Mouse (Mus musculus) heart, embryonic 16.5 days (tissue): ENCODE measurements around the gene Vps13c. TPM values are rescaled to one million over a fixed set of nuclear protein-coding genes. Genes with fewer than 3 reads are reported as not detected.
A peak's percentile ranks its signal among the peaks of the same experiment; 100 is the strongest.

ENCODE experiments used
- ATAC-seq: fragments of 200-750 bp; cut with Nextera tagmentation; replicated peaks from 2 replicates; pipeline ENCODE4 v1.8.0; 2017; ENCODE audit warnings: moderate number of reproducible peaks; ENCODE audit not compliant: insufficient read depth, low FRiP score; ENCODE audit errors: extremely low read depth
- H3K27ac ChIP-seq: fragments of 300-500 bp; sonication (generic); 2 replicates; pipeline ENCODE4 v1.5.1; 2014; ENCODE audit warnings: mild to moderate bottlenecking, low read length, control low read depth, moderate library complexity
- H3K27me3 ChIP-seq: fragments of 300-500 bp; sonication (generic); 2 replicates; pipeline ENCODE4 v1.6.1; 2014; ENCODE audit warnings: low read length, mixed read lengths; ENCODE audit not compliant: control insufficient read depth, insufficient read depth
- H3K36me3 ChIP-seq: fragments of 300-500 bp; sonication (generic); 2 replicates; pipeline ENCODE4 v1.6.1; 2014; ENCODE audit not compliant: control insufficient read depth, insufficient read depth
- H3K4me1 ChIP-seq: fragments of 300-500 bp; sonication (generic); 2 replicates; pipeline ENCODE4 v1.6.1; 2014; ENCODE audit warnings: low read length, mixed read lengths; ENCODE audit not compliant: control insufficient read depth, insufficient read depth
- H3K4me2 ChIP-seq: fragments of 300-500 bp; sonication (generic); 2 replicates; pipeline ENCODE4 v1.6.1; 2014; ENCODE audit warnings: low read depth, mild to moderate bottlenecking, control low read depth, low read length
- H3K4me3 ChIP-seq: fragments of 300-500 bp; sonication (generic); 2 replicates; pipeline ENCODE4 v1.5.1; 2014; ENCODE audit warnings: mild to moderate bottlenecking, control low read depth, low read length
- H3K9ac ChIP-seq: fragments of 300-500 bp; sonication (generic); 2 replicates; pipeline ENCODE4 v1.6.1; 2014; ENCODE audit warnings: low read length, control low read depth
- H3K9me3 ChIP-seq: fragments of 300-500 bp; sonication (generic); replicated peaks from 2 replicates; pipeline ENCODE4 v1.6.1; 2016; ENCODE audit warnings: low read length; ENCODE audit not compliant: control insufficient read depth
- WGBS: fragments of 180-500 bp; shearing (Covaris S2); extraction: QIAGEN DNeasy Blood & Tissue Kit; methylation state at CpG from one replicate; pipeline ENCODE4 v1.1.7; 2014; 5-methylcytosine and 5-hydroxymethylcytosine counted together
- polyA plus RNA-seq: library from polyadenylated mRNA; unstranded; fragments of >200 nt; fragmentation: Nextera tagmentation; extraction: Ambion mirVana; gene quantifications from 2 replicates; pipeline ENCODE4 v1.2.1, GENCODE M21; 2015

Gene Vps13c
- polyA plus RNA-seq, 1 experiment from 2014 or later = 3.8 TPM

GRCm38 (mm10) chr9:68006566-68006965 is 166.4 kb downstream of the Vps13c start:
- Histone ChIP-seq H3K27me3 (no peaks in the 10 kb centered on the region), H3K36me3 (no peaks in the 10 kb centered on the region), H3K4me1 (no peaks in the 10 kb centered on the region), H3K4me3 (no peak overlapping the region), H3K9me3 (no peaks in the 10 kb centered on the region), H3K27ac (no peak overlapping the region), H3K4me2 (no peak overlapping the region), H3K9ac (no peak overlapping the region)
- ATAC-seq = no peak
- 94% methylated on average over 7 of the region's 7 CpGs for WGBS

- Histone ChIP-seq H3K4me2 (peak overlapping the region; percentile 38; the same call in 1 of the 2 replicates), H3K4me3 (no peak overlapping the region)
- ATAC-seq = peak; percentile 69
Measured at GRCm38 (mm10) chr9:68014991-68015396, 174.8 kb downstream of the Vps13c start.

GRCm38 (mm10) chr9:68016255-68016954 is 176.2 kb downstream of the Vps13c start:
- Histone ChIP-seq H3K27me3 (peaks cover 3% of the 10 kb centered on the region; the same call in 1 of the 2 replicates), H3K9me3 (no peaks in the 10 kb centered on the region), H3K36me3 (no peaks in the 10 kb centered on the region), H3K9ac (no peak overlapping the region), H3K4me2 (no peak overlapping the region), H3K4me3 (no peak overlapping the region), H3K27ac (no peak overlapping the region), H3K4me1 (no peaks in the 10 kb centered on the region)
- 46% methylated on average over 5 of the region's 5 CpGs for WGBS
- ATAC-seq = 0 out of 2 replicates have a peak, but pooled peaks have one; percentile 33

More at GRCm38 (mm10) chr9:68014991-68015396, 174.8 kb downstream of the Vps13c start:
- H3K27me3 ChIP-seq = peaks cover 3% of the 10 kb centered on the region; the same call in 1 of the 2 replicates
- no peaks in the 10 kb centered on the region for H3K4me1 ChIP-seq
- no peaks in the 10 kb centered on the region for H3K36me3 ChIP-seq
- H3K9ac ChIP-seq = no peak overlapping the region
- H3K27ac ChIP-seq = no peak overlapping the region
- no peaks in the 10 kb centered on the region for H3K9me3 ChIP-seq
- 6% methylated on average over 11 of the region's 11 CpGs for WGBS

- Histone ChIP-seq H3K27ac (no peak overlapping the region), H3K4me2 (no peak overlapping the region), H3K9ac (no peak overlapping the region), H3K27me3 (peaks cover 3% of the 10 kb centered on the region; the same call in 1 of the 2 replicates), H3K4me1 (no peaks in the 10 kb centered on the region), H3K9me3 (no peaks in the 10 kb centered on the region), H3K36me3 (no peaks in the 10 kb centered on the region), H3K4me3 (no peak overlapping the region)
- 71% methylated on average over 8 of the region's 8 CpGs for WGBS
- ATAC-seq = no peak
Measured at GRCm38 (mm10) chr9:68020776-68021365, 180.7 kb downstream of the Vps13c start.

GRCm38 (mm10) chr9:68022311-68023043 is 182.3 kb downstream of the Vps13c start:
- Histone ChIP-seq H3K27me3 (no peaks in the 10 kb centered on the region), H3K9me3 (no peaks in the 10 kb centered on the region), H3K4me1 (no peaks in the 10 kb centered on the region), H3K9ac (no peak overlapping the region), H3K4me2 (no peak overlapping the region), H3K4me3 (no peak overlapping the region), H3K36me3 (no peaks in the 10 kb centered on the region), H3K27ac (no peak overlapping the region)
- ATAC-seq = no peak
- WGBS = 71% methylated on average over 9 of the region's 9 CpGs

GRCm38 (mm10) chr9:68028631-68029030 is 188.4 kb downstream of the Vps13c start:
- ATAC-seq = no peak
- Histone ChIP-seq H3K4me3 (no peak overlapping the region), H3K36me3 (no peaks in the 10 kb centered on the region), H3K9ac (no peak overlapping the region), H3K9me3 (no peaks in the 10 kb centered on the region), H3K27me3 (no peaks in the 10 kb centered on the region), H3K27ac (no peak overlapping the region), H3K4me1 (peaks cover 3% of the 10 kb centered on the region; the same call in 1 of the 2 replicates), H3K4me2 (no peak overlapping the region)
- WGBS = 42% methylated on average over 4 of the region's 4 CpGs

- WGBS = 58% methylated on average over 5 of the region's 5 CpGs
- no peaks in the 10 kb centered on the region for H3K9me3 ChIP-seq
- no peaks in the 10 kb centered on the region for H3K27me3 ChIP-seq
- no peaks in the 10 kb centered on the region for H3K4me1 ChIP-seq
- no peak overlapping the region for H3K9ac ChIP-seq
- ATAC-seq = no peak
- no peaks in the 10 kb centered on the region for H3K36me3 ChIP-seq
- no peak overlapping the region for H3K4me2 ChIP-seq
- no peak overlapping the region for H3K27ac ChIP-seq
- no peak overlapping the region for H3K4me3 ChIP-seq
Measured at GRCm38 (mm10) chr9:68033771-68034170, 193.6 kb downstream of the Vps13c start.
